Mouse (Mus musculus) spleen, adult 2 months (tissue): ENCODE measurements around the gene Prim2. TPM values are rescaled to one million over a fixed set of nuclear protein-coding genes. Genes with fewer than 3 reads are reported as not detected.

Source experiments
- DNase-seq, 2 experiments: peaks; one replicate each; pipeline versions ENCODE4 v3.0.0 to v3.0.0-alpha.2; 2012 to 2021; ENCODE audit warnings: low spot score in 2 of 2, low read depth in 1 of 2
- H3K27ac ChIP-seq: fragments of 200-500 bp; 2 replicates; pipeline ENCODE4 v1.5.1; 2012; ENCODE audit warnings: low read length, inconsistent platforms; ENCODE audit not compliant: insufficient read depth
- H3K27me3 ChIP-seq: fragments of 200-500 bp; 2 replicates; pipeline ENCODE4 v1.6.1; 2012; ENCODE audit warnings: mild to moderate bottlenecking, moderate library complexity, low read length, inconsistent platforms; ENCODE audit not compliant: control insufficient read depth, insufficient read depth
- H3K36me3 ChIP-seq: fragments of 200-500 bp; 2 replicates; pipeline ENCODE4 v1.6.1; 2012; ENCODE audit warnings: mild to moderate bottlenecking, low read length, inconsistent platforms; ENCODE audit not compliant: control insufficient read depth, insufficient read depth
- H3K4me1 ChIP-seq: fragments of 200-500 bp; 2 replicates; pipeline ENCODE4 v1.6.1; 2011; ENCODE audit warnings: inconsistent platforms; ENCODE audit not compliant: control insufficient read depth, insufficient read depth, insufficient read length
- H3K4me3 ChIP-seq: fragments of 200-500 bp; 2 replicates; pipeline ENCODE4 v1.5.1; 2011; ENCODE audit warnings: mild to moderate bottlenecking, inconsistent platforms; ENCODE audit not compliant: insufficient read depth, insufficient read length; ENCODE audit errors: extremely low read depth
- CTCF ChIP-seq: fragments of 200-500 bp; IDR thresholded peaks from 2 replicates; pipeline ENCODE4 v1.5.1; 2011; ENCODE audit warnings: mild to moderate bottlenecking, inconsistent platforms; ENCODE audit not compliant: insufficient read depth, insufficient read length, insufficient replicate concordance; ENCODE audit errors: extremely low read depth
- POLR2A ChIP-seq: fragments of 200-500 bp; IDR thresholded peaks from 2 replicates; pipeline ENCODE4 v1.6.1; 2011; ENCODE audit warnings: low read depth, low read length, inconsistent platforms
- WGBS: fragments of 180-500 bp; shearing (Covaris S2); methylation state at CpG from one replicate; pipeline ENCODE4 v1.1.7; 2018; 5-methylcytosine and 5-hydroxymethylcytosine counted together
- polyA plus RNA-seq: library from polyadenylated mRNA; depleted of rRNA; stranded (reverse); fragments of >200 nt; gene quantifications from 2 replicates; pipeline ENCODE4 v1.2.3, GENCODE M21; 2012

Gene Prim2
- polyA plus RNA-seq, 1 experiment: 2.9 TPM

DNA sequence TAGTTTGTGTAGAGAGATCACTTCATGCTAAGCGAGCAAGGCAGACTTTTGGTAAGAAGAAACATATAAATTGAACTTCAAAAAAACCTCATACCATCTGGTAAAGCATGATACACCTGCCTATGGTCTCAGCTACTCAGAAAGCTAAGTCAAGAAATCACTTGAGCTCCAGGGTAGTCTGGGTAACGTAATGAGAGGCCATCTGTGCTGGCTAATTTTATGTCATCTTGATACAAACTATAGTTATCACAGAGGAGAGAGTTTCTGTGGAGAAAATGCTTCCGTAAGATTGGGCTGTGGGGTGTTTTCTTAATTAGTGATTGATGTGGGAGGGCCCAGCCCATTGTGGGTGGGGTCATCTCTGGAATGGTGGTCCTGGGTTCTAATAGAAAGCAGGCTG is 24.3 kb upstream of the Prim2 start:
- no peaks in the 10 kb centered on the region for H3K27me3 ChIP-seq
- no peaks in the 10 kb centered on the region for H3K36me3 ChIP-seq
- TF ChIP-seq POLR2A (no peak), CTCF (no peak)
- 84% methylated on average over 3 of the region's 3 CpGs for whole genome bisulfite sequencing
- no peak overlapping the region for H3K27ac ChIP-seq
- no peaks in the 10 kb centered on the region for H3K4me1 ChIP-seq
- DNase-seq: no peak
- H3K4me3 ChIP-seq: no peak overlapping the region

DNA sequence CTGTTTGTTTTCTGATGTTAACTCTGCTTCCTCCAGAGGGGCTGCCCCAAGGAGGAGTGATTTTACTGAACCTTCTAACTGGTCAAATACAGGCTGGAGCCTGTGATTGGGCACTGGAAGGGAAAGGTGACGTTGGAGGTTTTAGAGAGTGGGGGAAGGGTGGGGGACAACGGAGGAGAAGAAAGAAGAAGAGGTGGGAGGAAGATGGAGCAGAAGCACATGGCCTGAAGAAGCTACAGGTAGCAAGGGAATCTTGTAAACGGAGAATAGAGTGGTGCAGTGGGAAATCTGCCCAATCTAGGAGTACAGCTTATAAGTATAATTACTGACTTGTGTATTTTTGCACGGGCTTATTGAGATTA is 20.5 kb upstream of the Prim2 start:
- Histone ChIP-seq H3K27ac (no peak overlapping the region), H3K4me3 (no peak overlapping the region), H3K27me3 (no peaks in the 10 kb centered on the region), H3K36me3 (no peaks in the 10 kb centered on the region), H3K4me1 (no peaks in the 10 kb centered on the region)
- TF ChIP-seq POLR2A (no peak), CTCF (no peak)
- no peak for DNase-seq
- 49% methylated on average over 4 of the region's 4 CpGs for WGBS

DNA sequence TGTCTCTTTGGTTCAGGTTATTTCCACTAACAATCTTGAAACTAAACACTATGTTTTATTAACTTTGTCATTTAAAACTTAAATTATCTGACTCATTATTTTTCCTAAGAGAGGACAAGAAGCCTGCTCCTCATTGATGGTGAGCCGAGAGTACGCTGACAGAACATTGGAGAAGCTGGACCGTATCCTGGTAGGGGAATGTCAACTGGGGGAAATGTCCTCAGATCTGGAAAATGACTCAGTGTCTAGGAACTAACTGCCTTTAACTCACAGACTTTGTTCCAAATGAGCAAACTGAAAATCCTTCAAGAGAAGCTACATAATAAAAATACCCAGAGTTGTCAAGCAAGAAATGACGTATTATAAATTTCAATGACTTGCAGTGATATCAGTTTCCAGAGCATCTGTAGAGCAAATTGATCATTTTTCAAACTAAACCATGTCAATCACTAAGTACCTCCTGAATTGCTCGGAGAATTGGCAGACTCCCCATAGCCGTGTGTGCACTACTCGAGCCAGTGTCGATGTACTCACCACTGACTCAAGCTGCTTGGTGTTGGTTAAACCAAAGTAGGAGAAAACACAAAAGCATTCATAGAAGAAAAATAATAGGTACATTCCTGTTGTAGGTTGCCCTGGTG is 20.0 kb upstream of the Prim2 start:
- DNase-seq: no peak
- no peaks in the 10 kb centered on the region for H3K4me1 ChIP-seq
- WGBS: 89% methylated on average over 8 of the region's 8 CpGs
- no peak overlapping the region for H3K27ac ChIP-seq
- H3K4me3 ChIP-seq: no peak overlapping the region
- H3K36me3 ChIP-seq: no peaks in the 10 kb centered on the region
- no peaks in the 10 kb centered on the region for H3K27me3 ChIP-seq
- no peak for TF ChIP-seq POLR2A
- no peak for TF ChIP-seq CTCF

DNA sequence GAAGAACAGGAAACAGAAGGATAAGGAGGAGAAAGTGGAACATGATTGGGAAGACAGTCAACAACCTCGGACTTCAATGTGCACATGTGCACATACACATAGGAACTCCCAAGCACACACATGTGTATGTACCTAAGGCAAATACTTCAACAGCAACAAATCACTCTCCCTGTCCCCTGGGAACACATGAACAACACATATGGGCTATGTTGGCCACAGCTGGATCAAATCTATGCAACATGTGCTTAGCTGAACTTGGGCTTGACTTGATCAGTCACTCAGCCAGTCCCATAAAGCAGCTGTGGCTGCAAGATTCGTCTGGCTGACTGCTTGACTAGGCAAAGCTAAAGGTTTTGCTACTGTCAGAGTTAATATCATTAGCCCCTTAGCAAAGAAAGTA is 19.2 kb upstream of the Prim2 start:
- TF ChIP-seq POLR2A: no peak
- TF ChIP-seq CTCF: no peak
- no peak overlapping the region for H3K4me3 ChIP-seq
- DNase-seq: no peak
- H3K27ac ChIP-seq: no peak overlapping the region
- H3K4me1 ChIP-seq: no peaks in the 10 kb centered on the region
- WGBS: 67% methylated on average over 2 of the region's 2 CpGs
- no peaks in the 10 kb centered on the region for H3K36me3 ChIP-seq
- no peaks in the 10 kb centered on the region for H3K27me3 ChIP-seq

DNA sequence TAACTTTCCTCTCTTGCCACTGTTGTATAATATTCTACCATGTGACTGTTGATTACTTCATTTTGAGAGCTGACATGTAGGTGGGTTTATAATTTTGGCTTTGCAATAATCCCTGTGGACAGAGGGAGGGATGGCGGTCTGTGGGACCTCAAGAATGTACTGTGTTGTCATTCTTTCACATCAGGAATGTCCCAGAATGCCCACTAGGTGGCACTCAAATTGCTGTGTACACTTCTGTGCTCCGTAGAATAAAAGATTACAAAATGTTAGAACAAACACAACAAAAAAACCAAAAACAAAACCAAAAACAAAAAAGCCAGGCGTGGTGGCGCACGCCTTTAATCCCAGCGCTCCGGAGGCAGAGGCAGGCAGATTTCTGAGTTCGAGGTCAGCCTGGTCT is 14.9 kb upstream of the Prim2 start:
- 53% methylated on average over 8 of the region's 8 CpGs for WGBS
- Histone ChIP-seq H3K36me3 (no peaks in the 10 kb centered on the region), H3K4me3 (no peak overlapping the region), H3K4me1 (no peaks in the 10 kb centered on the region), H3K27ac (no peak overlapping the region), H3K27me3 (no peaks in the 10 kb centered on the region)
- peak in 1 of 2 experiments; percentile 19 for DNase-seq
- TF ChIP-seq CTCF: 0 out of 2 replicates have a peak, but pooled peaks have one; percentile 2
- TF ChIP-seq POLR2A: no peak

DNA sequence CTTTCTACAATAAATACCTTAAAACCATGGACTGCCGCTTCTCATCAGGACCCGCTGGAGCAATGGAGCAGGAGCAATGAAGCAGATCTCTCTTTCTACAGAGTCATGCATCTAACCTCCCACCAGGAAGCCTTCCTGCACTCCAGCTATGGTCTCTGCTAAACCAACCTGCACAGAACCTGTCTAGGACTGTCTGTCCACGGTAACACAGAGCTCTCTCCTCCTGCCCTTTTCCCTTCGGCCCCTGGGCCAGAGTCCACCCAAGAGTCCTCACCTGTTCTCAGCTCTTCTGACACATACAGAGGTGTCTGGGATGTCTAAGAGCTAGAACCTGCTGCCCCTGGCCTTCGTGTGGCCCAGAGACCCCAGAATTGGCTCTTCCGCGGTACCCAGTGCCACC is 11.3 kb upstream of the Prim2 start:
- TF ChIP-seq CTCF: no peak
- no peak for TF ChIP-seq POLR2A
- no peak overlapping the region for H3K4me3 ChIP-seq
- no peaks in the 10 kb centered on the region for H3K27me3 ChIP-seq
- no peaks in the 10 kb centered on the region for H3K36me3 ChIP-seq
- no peak overlapping the region for H3K27ac ChIP-seq
- 95% methylated on average over 7 of the region's 7 CpGs for WGBS
- no peaks in the 10 kb centered on the region for H3K4me1 ChIP-seq
- no peak for DNase-seq

DNA sequence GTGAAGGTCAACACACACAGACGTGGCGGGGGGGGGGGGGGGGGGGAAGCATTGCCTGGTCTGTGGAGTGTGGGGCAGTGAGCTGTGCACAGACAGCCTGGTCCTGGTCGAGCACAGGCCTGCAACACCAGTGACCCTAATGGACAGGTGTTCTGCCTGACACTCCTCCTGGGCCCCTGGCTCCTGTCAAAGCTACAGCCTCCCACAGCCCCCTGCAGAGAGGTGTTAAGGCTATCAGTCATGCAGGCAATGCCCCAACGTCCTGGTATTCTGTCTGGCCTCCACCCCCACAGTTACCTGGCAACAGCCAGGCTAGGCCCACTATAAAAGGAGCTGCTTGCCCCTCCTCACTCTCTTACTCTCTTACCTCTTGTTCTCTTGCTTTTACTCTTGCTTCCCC is 10.8 kb upstream of the Prim2 start:
- no peaks in the 10 kb centered on the region for H3K27me3 ChIP-seq

More for the DNA sequence above, 10.8 kb upstream of the Prim2 start:
- no peak for DNase-seq
- TF ChIP-seq CTCF: no peak
- no peak for TF ChIP-seq POLR2A
- Histone ChIP-seq H3K4me3 (no peak overlapping the region), H3K36me3 (no peaks in the 10 kb centered on the region), H3K27ac (no peak overlapping the region), H3K4me1 (no peaks in the 10 kb centered on the region)
- 73% methylated on average over 4 of the region's 4 CpGs for WGBS
